Mouse (Mus musculus) hindbrain, embryonic 12.5 days (tissue): ENCODE results near the gene Dync1h1. TPM values are rescaled to one million over a fixed set of nuclear protein-coding genes. Genes with fewer than 3 reads are reported as not detected.

ENCODE experiments used
- ATAC-seq: fragments of 200-750 bp; cut with Nextera tagmentation; 2 replicates; pipeline ENCODE4 v1.8.0; 2017; ENCODE audit warnings: moderate TSS enrichment; ENCODE audit not compliant: low FRiP score
- H3K27ac ChIP-seq: fragments of 300-500 bp; sonication (generic); 2 replicates; pipeline ENCODE4 v1.5.1; 2016; ENCODE audit warnings: mild to moderate bottlenecking
- H3K27me3 ChIP-seq: fragments of 300-500 bp; sonication (generic); 2 replicates; pipeline ENCODE4 v1.6.1; 2016; ENCODE audit warnings: mild to moderate bottlenecking
- H3K36me3 ChIP-seq: fragments of 300-500 bp; sonication (generic); 2 replicates; pipeline ENCODE4 v1.6.1; 2016; ENCODE audit warnings: mild to moderate bottlenecking
- H3K4me1 ChIP-seq: fragments of 300-500 bp; sonication (generic); 2 replicates; pipeline ENCODE4 v1.6.1; 2016
- H3K4me2 ChIP-seq: fragments of 300-500 bp; sonication (generic); replicated peaks from 2 replicates; pipeline ENCODE4 v1.6.1; 2016; ENCODE audit warnings: mild to moderate bottlenecking
- H3K4me3 ChIP-seq: fragments of 300-500 bp; sonication (generic); 2 replicates; pipeline ENCODE4 v1.5.1; 2016; ENCODE audit warnings: mild to moderate bottlenecking
- H3K9ac ChIP-seq: fragments of 300-500 bp; sonication (generic); 2 replicates; pipeline ENCODE4 v1.6.1; 2016; ENCODE audit warnings: mild to moderate bottlenecking, moderate library complexity
- H3K9me3 ChIP-seq: fragments of 300-500 bp; sonication (generic); replicated peaks from 2 replicates; pipeline ENCODE4 v1.6.1; 2016; ENCODE audit warnings: mild to moderate bottlenecking
- WGBS: fragments of 180-500 bp; shearing (Covaris S2); methylation state at CpG from one replicate; pipeline ENCODE4 v1.1.7; 2016; 5-methylcytosine and 5-hydroxymethylcytosine counted together
- polyA plus RNA-seq: library from polyadenylated mRNA; unstranded; fragments of >200 nt; fragmentation: Nextera tagmentation; extraction: Ambion mirVana; gene quantifications from 2 replicates; pipeline ENCODE4 v1.2.1, GENCODE M21; 2016

Gene Dync1h1
- polyA plus RNA-seq, 1 experiment from 2014 or later, result 96.4 TPM

DNA sequence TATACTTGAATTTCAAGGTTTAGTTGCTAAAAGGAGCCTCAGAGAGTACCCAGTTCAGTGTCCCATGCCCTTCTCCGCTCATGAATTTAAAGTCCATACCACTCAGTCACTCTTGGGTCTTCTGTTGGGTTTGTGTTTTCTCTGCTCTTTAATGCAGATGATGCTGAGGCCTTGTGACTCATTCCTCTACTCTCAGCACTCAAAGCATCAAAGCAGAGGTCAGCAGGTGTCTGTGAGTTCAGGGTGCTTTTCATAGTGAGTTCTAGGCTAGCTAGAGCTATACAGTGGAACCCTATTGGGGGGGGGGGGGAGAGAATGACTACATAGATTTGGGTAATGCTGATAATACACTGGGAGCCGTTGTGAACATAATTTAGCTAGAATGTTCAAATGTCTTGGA lies 9.5 kb downstream of the Dync1h1 start:
- no peak overlapping the region for H3K4me2 ChIP-seq
- no peak overlapping the region for H3K9ac ChIP-seq
- H3K36me3 ChIP-seq, result peaks cover 43% of the 10 kb centered on the region
- 92% methylated on average over 2 of the region's 2 CpGs for WGBS
- no peak for ATAC-seq
- no peak overlapping the region for H3K4me3 ChIP-seq
- H3K4me1 ChIP-seq, result no peaks in the 10 kb centered on the region
- no peaks in the 10 kb centered on the region for H3K27me3 ChIP-seq
- H3K27ac ChIP-seq, result no peak overlapping the region
- no peaks in the 10 kb centered on the region for H3K9me3 ChIP-seq

DNA sequence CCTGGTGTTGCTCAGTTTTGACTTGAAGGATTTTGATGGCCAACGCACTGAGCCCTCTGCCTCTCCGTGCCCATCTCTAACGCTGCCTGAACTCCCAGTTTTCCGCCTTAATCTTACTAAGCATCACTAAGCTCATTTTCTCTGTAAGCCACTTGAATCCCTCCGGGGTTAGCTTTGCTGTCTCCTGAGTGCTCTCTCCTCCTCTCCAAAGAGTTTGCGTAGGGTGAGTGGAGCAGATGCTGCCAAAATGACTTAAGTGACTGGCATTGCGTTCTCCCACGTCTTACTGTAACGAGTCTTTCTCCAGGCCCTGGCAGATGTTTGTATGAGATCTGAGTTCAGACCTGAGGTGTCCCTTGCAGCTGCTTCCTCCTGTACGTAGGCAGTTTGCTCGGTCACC lies 28.8 kb downstream of the Dync1h1 start:
- no peak overlapping the region for H3K4me3 ChIP-seq
- peaks cover 100% of the 10 kb centered on the region for H3K36me3 ChIP-seq
- H3K4me2 ChIP-seq, result no peak overlapping the region
- H3K27ac ChIP-seq, result no peak overlapping the region
- no peaks in the 10 kb centered on the region for H3K4me1 ChIP-seq
- no peak overlapping the region for H3K9ac ChIP-seq
- WGBS, result 96% methylated on average over 11 of the region's 11 CpGs
- no peaks in the 10 kb centered on the region for H3K9me3 ChIP-seq
- H3K27me3 ChIP-seq, result no peaks in the 10 kb centered on the region
- ATAC-seq, result no peak

DNA sequence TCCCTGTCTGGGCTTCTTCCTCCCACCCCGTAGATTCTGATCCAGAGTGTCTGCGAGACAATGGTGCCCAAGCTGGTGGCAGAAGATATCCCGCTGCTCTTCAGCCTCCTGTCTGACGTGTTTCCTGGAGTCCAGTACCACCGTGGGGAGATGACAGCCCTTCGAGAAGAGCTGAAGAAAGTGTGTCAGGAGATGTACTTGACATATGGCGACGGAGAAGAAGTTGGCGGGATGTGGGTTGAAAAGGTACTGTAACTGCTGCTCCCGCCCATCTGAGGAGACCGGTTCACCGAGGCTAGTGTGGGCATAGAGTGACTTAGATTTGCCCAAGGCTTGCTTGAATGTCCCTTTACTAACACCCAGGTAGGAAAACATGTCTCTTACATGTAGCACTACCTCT lies 35.0 kb downstream of the Dync1h1 start:
- WGBS, result 95% methylated on average over 12 of the region's 12 CpGs
- Histone ChIP-seq H3K9ac (no peak overlapping the region), H3K9me3 (no peaks in the 10 kb centered on the region), H3K4me3 (no peak overlapping the region), H3K4me1 (no peaks in the 10 kb centered on the region), H3K27ac (no peak overlapping the region), H3K36me3 (peaks cover 99% of the 10 kb centered on the region), H3K27me3 (no peaks in the 10 kb centered on the region), H3K4me2 (no peak overlapping the region)
- ATAC-seq, result no peak

DNA sequence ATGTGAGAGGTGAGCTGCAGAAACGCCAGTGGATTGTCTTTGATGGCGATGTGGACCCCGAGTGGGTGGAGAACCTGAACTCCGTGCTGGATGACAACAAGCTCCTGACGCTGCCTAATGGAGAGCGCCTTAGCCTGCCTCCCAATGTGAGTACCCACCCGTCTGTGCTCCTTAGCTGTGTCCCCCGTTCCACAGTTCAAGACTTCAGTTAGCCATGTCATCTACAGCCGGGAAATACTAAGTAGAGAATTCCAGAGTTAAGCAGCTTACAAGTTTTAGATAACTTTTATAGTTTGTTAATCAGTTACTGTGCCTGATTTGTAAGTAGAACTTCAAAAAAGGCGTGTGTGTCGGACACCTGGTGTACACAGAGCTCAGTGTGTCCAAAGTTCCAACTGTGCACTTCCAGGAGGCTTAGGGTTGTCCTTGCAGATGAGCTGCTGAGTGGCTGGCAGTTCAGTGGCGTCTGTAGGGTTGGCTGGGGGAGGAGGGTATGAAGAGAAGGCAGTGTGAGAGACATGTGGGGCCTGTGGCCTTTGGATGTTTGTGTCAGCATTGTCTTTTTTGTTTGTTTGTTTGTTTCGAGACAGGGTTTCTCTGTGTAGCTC lies 36.4 kb downstream of the Dync1h1 start:
- WGBS, result 93% methylated on average over 13 of the region's 13 CpGs
- no peaks in the 10 kb centered on the region for H3K27me3 ChIP-seq
- no peak for ATAC-seq
- no peak overlapping the region for H3K27ac ChIP-seq
- H3K9me3 ChIP-seq, result no peaks in the 10 kb centered on the region
- H3K9ac ChIP-seq, result no peak overlapping the region
- no peak overlapping the region for H3K4me2 ChIP-seq
- H3K4me3 ChIP-seq, result no peak overlapping the region
- peaks cover 99% of the 10 kb centered on the region for H3K36me3 ChIP-seq
- no peaks in the 10 kb centered on the region for H3K4me1 ChIP-seq

DNA sequence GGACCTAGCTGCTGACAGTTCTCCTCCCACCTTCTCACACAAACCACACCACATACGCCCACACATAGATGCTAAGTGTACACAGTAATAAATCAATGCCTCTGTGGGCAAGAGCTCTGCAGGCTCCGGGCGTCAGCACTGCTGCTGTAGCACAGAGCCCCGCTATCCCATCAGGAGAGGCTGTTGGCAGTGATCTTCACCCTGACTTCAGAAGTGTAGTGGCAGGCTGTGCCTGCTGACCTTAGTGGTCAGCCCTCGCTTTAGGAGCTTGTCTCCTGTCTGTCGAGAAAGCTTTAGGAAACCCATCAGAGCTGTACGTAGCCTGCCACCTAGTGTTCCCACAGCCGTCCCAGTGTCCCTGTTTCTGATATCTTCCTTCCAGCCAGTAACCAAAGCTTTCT lies 49.0 kb downstream of the Dync1h1 start:
- no peak for ATAC-seq

GRCm38 (mm10) chr12:110651464-110651863 lies 50.2 kb downstream of the Dync1h1 start:
- H3K4me3 ChIP-seq, result no peak overlapping the region
- no peak for ATAC-seq
- H3K36me3 ChIP-seq, result peaks cover 93% of the 10 kb centered on the region
- no peak overlapping the region for H3K27ac ChIP-seq
- no peaks in the 10 kb centered on the region for H3K9me3 ChIP-seq
- 96% methylated on average over 17 of the region's 17 CpGs for WGBS
- H3K4me2 ChIP-seq, result no peak overlapping the region
- H3K27me3 ChIP-seq, result no peaks in the 10 kb centered on the region
- H3K4me1 ChIP-seq, result no peaks in the 10 kb centered on the region
- no peak overlapping the region for H3K9ac ChIP-seq

More for the DNA sequence above, 49.0 kb downstream of the Dync1h1 start:
- Histone ChIP-seq H3K9ac (no peak overlapping the region), H3K27ac (no peak overlapping the region), H3K4me2 (no peak overlapping the region), H3K9me3 (no peaks in the 10 kb centered on the region), H3K27me3 (no peaks in the 10 kb centered on the region), H3K4me3 (no peak overlapping the region), H3K36me3 (peaks cover 93% of the 10 kb centered on the region), H3K4me1 (no peaks in the 10 kb centered on the region)
- 91% methylated on average over 8 of the region's 8 CpGs for whole genome bisulfite sequencing

DNA sequence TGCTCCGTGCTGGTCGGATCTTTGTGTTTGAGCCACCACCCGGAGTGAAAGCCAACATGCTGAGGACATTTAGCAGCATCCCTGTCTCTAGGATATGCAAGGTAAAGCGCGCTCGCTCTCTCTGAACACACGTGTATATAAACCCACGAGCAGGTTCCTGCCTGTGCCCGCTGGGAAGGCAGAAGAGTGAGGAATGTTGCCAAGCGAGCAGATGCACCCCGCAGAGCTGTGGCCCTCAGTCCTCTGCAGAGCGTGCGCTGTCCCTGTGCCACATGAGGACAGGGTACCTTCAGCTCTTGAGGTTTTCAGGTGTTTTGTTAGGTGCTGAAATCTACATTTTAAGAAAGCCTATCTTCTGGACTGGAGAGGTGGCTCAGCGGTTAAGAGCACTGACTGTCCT lies 60.5 kb downstream of the Dync1h1 start:
- WGBS, result 94% methylated on average over 14 of the region's 14 CpGs
- no peaks in the 10 kb centered on the region for H3K9me3 ChIP-seq

GRCm38 (mm10) chr12:110667466-110668077 lies 66.3 kb downstream of the Dync1h1 start:
- Histone ChIP-seq H3K36me3 (peaks cover 84% of the 10 kb centered on the region), H3K4me1 (no peaks in the 10 kb centered on the region), H3K9ac (no peak overlapping the region), H3K9me3 (no peaks in the 10 kb centered on the region), H3K4me2 (no peak overlapping the region), H3K27ac (no peak overlapping the region), H3K27me3 (no peaks in the 10 kb centered on the region), H3K4me3 (no peak overlapping the region)
- WGBS, result 87% methylated on average over 13 of the region's 13 CpGs
- no peak for ATAC-seq

More for the DNA sequence above, 60.5 kb downstream of the Dync1h1 start:
- H3K4me3 ChIP-seq, result no peak overlapping the region
- H3K36me3 ChIP-seq, result peaks cover 99% of the 10 kb centered on the region
- H3K4me1 ChIP-seq, result no peaks in the 10 kb centered on the region
- H3K9ac ChIP-seq, result no peak overlapping the region
- H3K27me3 ChIP-seq, result no peaks in the 10 kb centered on the region
- H3K27ac ChIP-seq, result no peak overlapping the region
- ATAC-seq, result no peak
- H3K4me2 ChIP-seq, result no peak overlapping the region

DNA sequence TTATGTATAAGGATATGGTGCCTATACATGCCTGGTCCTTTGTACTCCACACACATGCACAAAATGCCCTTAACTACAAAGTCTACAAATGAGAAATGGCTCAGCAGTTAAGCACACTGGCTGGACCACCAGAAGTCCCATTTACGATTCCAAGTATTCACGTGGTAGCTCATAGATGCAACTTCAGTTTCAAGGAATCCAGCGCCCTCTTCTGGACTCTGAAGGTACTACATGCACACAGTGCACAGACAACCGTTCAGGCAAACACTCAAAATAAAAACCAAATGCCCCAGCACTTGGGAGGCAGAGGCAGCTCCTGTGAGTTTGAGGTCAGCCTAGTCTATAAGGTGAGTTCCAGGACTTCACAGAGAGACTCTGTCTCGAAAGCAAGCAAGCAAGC lies 73.0 kb downstream of the Dync1h1 start:
- 55% methylated on average over 5 of the region's 5 CpGs for WGBS
- no peak overlapping the region for H3K4me3 ChIP-seq
- H3K27ac ChIP-seq, result no peak overlapping the region

DNA sequence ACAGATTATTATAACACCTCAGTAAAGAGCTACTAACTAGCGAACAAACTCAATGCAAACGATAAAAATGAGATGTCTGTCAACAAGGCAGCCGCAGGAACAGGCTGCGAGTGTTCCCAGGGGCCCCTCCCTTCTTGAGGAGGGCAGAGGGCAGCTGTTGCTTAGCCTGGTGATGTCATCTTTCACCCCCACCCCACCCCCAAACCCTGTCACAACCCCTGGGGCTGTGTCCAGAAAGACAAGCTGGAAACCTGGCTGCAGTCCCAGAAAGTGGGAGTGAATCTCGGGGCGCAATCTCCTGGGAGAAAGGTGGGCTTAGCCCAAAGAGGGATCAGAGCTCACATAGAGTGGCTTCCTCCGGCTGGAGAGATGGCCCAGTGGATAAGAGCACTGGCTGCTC lies 79.9 kb downstream of the Dync1h1 start:
- no peaks in the 10 kb centered on the region for H3K27me3 ChIP-seq
- no peaks in the 10 kb centered on the region for H3K9me3 ChIP-seq
- H3K4me1 ChIP-seq, result 0 out of 2 replicates have a peak, but pooled peaks cover 4% of the 10 kb centered on the region
- no peak overlapping the region for H3K9ac ChIP-seq
- no peak overlapping the region for H3K27ac ChIP-seq
- no peak overlapping the region for H3K4me2 ChIP-seq
- no peak overlapping the region for H3K4me3 ChIP-seq
- WGBS, result 54% methylated on average over 7 of the region's 7 CpGs
- peaks cover 9% of the 10 kb centered on the region; the same call in 1 of the 2 replicates for H3K36me3 ChIP-seq
- ATAC-seq, result no peak

More for the DNA sequence above, 73.0 kb downstream of the Dync1h1 start:
- H3K9me3 ChIP-seq, result no peaks in the 10 kb centered on the region
- peaks cover 17% of the 10 kb centered on the region for H3K36me3 ChIP-seq
- H3K9ac ChIP-seq, result no peak overlapping the region
- no peak overlapping the region for H3K4me2 ChIP-seq
- no peak for ATAC-seq
- H3K4me1 ChIP-seq, result no peaks in the 10 kb centered on the region
- H3K27me3 ChIP-seq, result no peaks in the 10 kb centered on the region

- 68% methylated on average over 3 of the region's 3 CpGs for WGBS
- Histone ChIP-seq H3K4me3 (no peak overlapping the region), H3K4me1 (0 out of 2 replicates have a peak, but pooled peaks cover 4% of the 10 kb centered on the region), H3K9ac (no peak overlapping the region), H3K36me3 (peaks cover 14% of the 10 kb centered on the region; the same call in 1 of the 2 replicates), H3K27me3 (no peaks in the 10 kb centered on the region), H3K27ac (no peak overlapping the region), H3K9me3 (no peaks in the 10 kb centered on the region), H3K4me2 (no peak overlapping the region)
- no peak for ATAC-seq
Observed at GRCm38 (mm10) chr12:110681878-110682277, 80.6 kb downstream of the Dync1h1 start.

DNA sequence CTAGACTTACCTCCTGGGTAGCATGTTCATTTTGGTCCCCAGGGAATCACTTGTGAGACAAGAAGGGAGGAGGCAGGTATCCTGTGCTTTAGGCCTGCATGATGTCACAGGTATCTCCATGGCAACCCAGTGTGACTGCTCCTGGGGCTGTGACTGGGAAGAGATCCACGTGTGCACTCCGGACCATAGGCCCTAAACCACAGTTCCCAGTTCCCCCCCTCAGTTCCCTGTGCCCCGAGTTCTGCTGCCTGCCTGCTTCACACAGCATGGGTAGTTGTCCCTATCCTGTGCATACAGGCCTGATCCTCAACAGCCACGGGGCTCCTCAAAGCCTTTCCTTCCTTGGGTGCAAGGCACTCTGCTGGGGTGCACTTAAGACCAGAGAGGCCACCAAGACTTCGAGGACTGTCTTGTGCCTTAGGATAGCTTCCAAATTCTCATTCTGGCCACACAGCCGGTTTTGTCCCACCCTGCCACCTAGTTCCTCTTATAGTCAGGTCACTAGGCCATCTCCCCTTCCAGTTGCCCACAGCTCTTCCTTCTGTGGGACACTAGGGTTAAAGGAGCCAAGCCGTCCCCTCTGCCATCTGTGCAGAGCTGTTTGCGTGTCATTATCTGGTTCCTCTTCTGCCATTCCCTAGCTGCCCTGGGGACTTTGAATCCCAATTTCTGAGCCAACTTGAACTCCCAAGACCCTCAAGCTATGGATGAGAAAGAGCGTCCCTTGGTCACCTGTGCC lies 81.5 kb downstream of the Dync1h1 start, which contains the start of gene 1700001K19Rik:
TSS of gene 1700001K19Rik (minus strand) at position 59 of the 739 bp plus-strand sequence.
- Histone ChIP-seq H3K4me1 (0 out of 2 replicates have a peak, but pooled peaks cover 4% of the 10 kb centered on the region), H3K4me3 (no peak within 1 kb of the TSS), H3K27me3 (no peaks in the 10 kb centered on the region), H3K36me3 (peaks cover 14% of the 10 kb centered on the region; the same call in 1 of the 2 replicates), H3K9me3 (no peaks in the 10 kb centered on the region), H3K9ac (no peak within 1 kb of the TSS), H3K27ac (no peak within 1 kb of the TSS), H3K4me2 (no peak within 1 kb of the TSS)
- 79% methylated on average over 9 of the region's 9 CpGs for WGBS
- ATAC-seq, result no peak
